In the genomic region with DNA sequence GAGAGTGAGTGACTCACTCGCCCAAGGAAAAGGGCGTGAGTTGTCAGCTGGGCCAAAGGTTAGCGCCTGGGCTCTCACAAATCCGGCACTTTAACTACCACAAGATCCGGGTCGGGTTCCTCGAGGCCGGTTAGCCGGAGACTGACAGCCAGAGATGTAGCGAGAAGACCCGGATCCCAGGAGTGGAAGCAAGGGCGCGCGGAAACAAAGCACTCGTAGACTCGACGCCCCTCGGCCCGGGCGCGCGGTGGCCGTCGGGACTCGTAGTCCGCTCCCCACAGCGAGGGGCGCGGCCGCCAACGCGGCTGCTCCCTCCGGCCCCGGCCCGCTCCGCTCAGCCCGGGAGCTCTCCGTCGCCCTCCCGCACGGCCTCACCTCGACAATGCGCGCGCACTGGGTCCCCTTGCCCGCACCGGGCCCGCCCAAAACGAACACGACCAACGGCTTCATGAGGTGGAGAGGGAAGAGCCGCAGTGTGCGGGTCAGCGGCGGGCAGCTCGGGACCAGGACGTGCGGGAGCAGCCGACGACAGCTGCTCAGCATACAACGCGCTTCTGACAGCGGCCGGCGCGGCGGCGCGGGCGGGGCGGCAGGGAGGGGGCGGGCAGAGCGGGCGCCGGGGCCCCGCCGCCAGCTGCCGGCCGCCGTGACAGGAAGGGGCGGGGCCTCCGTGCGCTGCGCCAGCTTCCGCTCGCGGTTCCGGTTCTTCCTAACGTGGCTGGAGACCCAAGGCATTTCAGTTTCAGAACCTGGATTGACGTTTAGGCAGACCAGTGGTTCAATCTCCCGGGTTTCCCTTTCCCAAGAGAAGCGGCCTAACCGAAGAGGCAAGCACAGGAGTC, we compare ENCODE assay signal across 8 mouse cellular contexts. TPM values are rescaled to one million over a fixed set of nuclear protein-coding genes. Genes with fewer than 3 reads are reported as not detected.
DNase-seq lines count a peak whose midpoint lies in the region; ATAC-seq and TF ChIP-seq lines count a peak whose summit lies in the region.

A gene (minus strand): TSS at position 651 of the 842 bp plus-strand sequence.

- peaks cover 5% of the 10 kb centered on the region; the same call in 1 of the 2 replicates for H3K27me3 ChIP-seq in heart, embryonic 13.5 days (replicated peaks)
- H3K27me3 ChIP-seq in kidney, postnatal 0 days (ENCODE audit: insufficient read depth, low read length), result no peaks in the 10 kb centered on the region
- H3K27me3 ChIP-seq in liver, adult 2 months (ENCODE audit: control insufficient read depth, insufficient read depth, low read length), result no peaks in the 10 kb centered on the region
- no peaks in the 10 kb centered on the region for H3K27me3 ChIP-seq in myocyte (ENCODE audit: control insufficient read depth, insufficient read depth, insufficient read length)

- H3K9me3 ChIP-seq in heart, embryonic 13.5 days, result no peaks in the 10 kb centered on the region
- H3K9me3 ChIP-seq in kidney, postnatal 0 days (replicated peaks; ENCODE audit: low read length), result no peaks in the 10 kb centered on the region

- H3ac ChIP-seq in myocyte (ENCODE audit: control insufficient read depth, insufficient read length), result peak within 1 kb of the TSS; percentile 67

- peak; percentile 83 for ATAC-seq in CD4-positive, CD25-positive, alpha-beta regulatory T cell, adult 4 months
- ATAC-seq in erythroid progenitor cell, adult 5-6 weeks (replicated peaks; ENCODE audit: low FRiP score, poor library complexity, severe bottlenecking), result peak; percentile 87
- peak; percentile 90 for ATAC-seq in heart, embryonic 13.5 days (ENCODE audit: extremely low read depth, insufficient number of reproducible peaks, low FRiP score, low TSS enrichment)
- ATAC-seq in kidney, postnatal 0 days (replicated peaks; ENCODE audit: low FRiP score, low read depth), result peak; percentile 96

- peak within 1 kb of the TSS; percentile 99 for H3K27ac ChIP-seq in brown adipose tissue, adult 24 weeks (replicated peaks; ENCODE audit: low read depth, low read length)
- peak within 1 kb of the TSS; percentile 99 for H3K27ac ChIP-seq in heart, embryonic 13.5 days (replicated peaks)
- peak within 1 kb of the TSS; percentile 99 for H3K27ac ChIP-seq in kidney, postnatal 0 days
- peak within 1 kb of the TSS; percentile 98 for H3K27ac ChIP-seq in liver, adult 2 months (replicated peaks; ENCODE audit: insufficient read depth, low read depth, low read length)

- H3K4me3 ChIP-seq in brown adipose tissue, adult 24 weeks (ENCODE audit: insufficient read depth, low read depth, low read length), result peak within 1 kb of the TSS; percentile 96
- peak within 1 kb of the TSS; percentile 73 for H3K4me3 ChIP-seq in heart, embryonic 13.5 days
- peak within 1 kb of the TSS; percentile 87 for H3K4me3 ChIP-seq in kidney, postnatal 0 days (replicated peaks; ENCODE audit: low read depth, low read length)
- peak within 1 kb of the TSS; percentile 80 for H3K4me3 ChIP-seq in liver, adult 2 months (ENCODE audit: insufficient read depth, low read depth, low read length)
- H3K4me3 ChIP-seq in myocyte, result peak within 1 kb of the TSS; percentile 66

- WGBS in heart, embryonic 13.5 days, result under 1% methylated on average over 82 of the region's 93 CpGs
- under 1% methylated on average over 92 of the region's 93 CpGs for WGBS in kidney, postnatal 0 days
- under 1% methylated on average over 89 of the region's 93 CpGs for WGBS in liver, adult 2 months

- peaks cover 4% of the 10 kb centered on the region; the same call in 1 of the 2 replicates for H3K36me3 ChIP-seq in heart, embryonic 13.5 days
- H3K36me3 ChIP-seq in kidney, postnatal 0 days (ENCODE audit: insufficient read depth, low read length), result no peaks in the 10 kb centered on the region
- H3K36me3 ChIP-seq in liver, adult 2 months (ENCODE audit: control insufficient read depth, insufficient read depth, low read length), result peaks cover 2% of the 10 kb centered on the region; the same call in 1 of the 2 replicates
- H3K36me3 ChIP-seq in myocyte (ENCODE audit: control insufficient read depth, insufficient read depth), result no peaks in the 10 kb centered on the region

- 0 out of 2 replicates have a peak, but pooled peaks have one; percentile 40 for TF ChIP-seq POLR2A in liver, adult 2 months (IDR thresholded peaks at IDR 0.05; ENCODE audit: extremely low read depth, insufficient read depth, low read length)
- peak; percentile 70 for TF ChIP-seq POLR2A in myocyte (IDR thresholded peaks at IDR 0.05; ENCODE audit: insufficient read length, low read depth)

- peak within 1 kb of the TSS; percentile 87 for H3K4me2 ChIP-seq in heart, embryonic 13.5 days
- peak within 1 kb of the TSS; percentile 71 for H3K4me2 ChIP-seq in kidney, postnatal 0 days (ENCODE audit: low read length)
- peak within 1 kb of the TSS; percentile 94 for H3K4me2 ChIP-seq in myocyte (ENCODE audit: low read depth)

- H3K79me2 ChIP-seq in liver, adult 2 months (ENCODE audit: control insufficient read depth, insufficient read depth, low read length), result peaks cover 7% of the 10 kb centered on the region; the same call in 1 of the 2 replicates
- peaks cover 46% of the 10 kb centered on the region for H3K79me2 ChIP-seq in myocyte (ENCODE audit: control insufficient read depth, insufficient read depth)

- peak within 1 kb of the TSS; percentile 95 for H3K9ac ChIP-seq in heart, embryonic 13.5 days
- H3K9ac ChIP-seq in kidney, postnatal 0 days (ENCODE audit: low read depth, low read length), result peak within 1 kb of the TSS; percentile 94
- H3K9ac ChIP-seq in liver, adult 2 months (ENCODE audit: low read depth, low read length), result peak within 1 kb of the TSS; percentile 92

- H3K4me1 ChIP-seq in brown adipose tissue, adult 24 weeks (ENCODE audit: control insufficient read depth, insufficient read depth, insufficient read length, low read length), result peaks cover 3% of the 10 kb centered on the region
- peaks cover 24% of the 10 kb centered on the region for H3K4me1 ChIP-seq in heart, embryonic 13.5 days
- H3K4me1 ChIP-seq in kidney, postnatal 0 days (replicated peaks; ENCODE audit: insufficient read depth, low read length), result peaks cover 3% of the 10 kb centered on the region; the same call in 1 of the 2 replicates
- H3K4me1 ChIP-seq in liver, adult 2 months (ENCODE audit: control insufficient read depth, insufficient read depth, low read length), result peaks cover 11% of the 10 kb centered on the region

- peak; percentile 93 for DNase-seq in kidney, postnatal 0 days (ENCODE audit: low spot score)
- peak; percentile 73 for DNase-seq in liver, adult 2 months (ENCODE audit: extremely low read depth, low read depth, low spot score)
- DNase-seq in spleen, postnatal 4 days (ENCODE audit: low spot score in 2 of 2), result peak; percentile 86 to 93

- TF ChIP-seq CTCF in kidney, postnatal 0 days (IDR thresholded peaks at IDR 0.05; ENCODE audit: low read depth), result no peak
- TF ChIP-seq CTCF in liver, adult 2 months (IDR thresholded peaks at IDR 0.05; ENCODE audit: low read depth, low read length), result no peak

TF ChIP-seq in myocyte, 11 proteins besides CTCF, POLR2A, EP300 and RAD21:
- TF ChIP-seq E2F4 (IDR thresholded peaks at IDR 0.05; ENCODE audit: insufficient read depth), result no peak
- peak in 2 of 3 experiments; percentile 88 to 91 for TF ChIP-seq MYOG (IDR thresholded peaks at IDR 0.05; ENCODE audit: control insufficient read depth in 1 of 3, insufficient read depth in 1 of 3, insufficient read length in 2 of 3, low read depth in 2 of 3)
- TF ChIP-seq SRF (IDR thresholded peaks at IDR 0.05; ENCODE audit: control insufficient read depth, insufficient read length, low read depth), result peak; percentile 45
- TF ChIP-seq POLR2AphosphoS2 (IDR thresholded peaks at IDR 0.05; ENCODE audit: insufficient read length, low read depth), result peak; percentile 71
- TF ChIP-seq MAX (IDR thresholded peaks at IDR 0.05; ENCODE audit: low read depth), result no peak
- TF ChIP-seq USF1 (IDR thresholded peaks at IDR 0.05; ENCODE audit: low read depth), result no peak
- TF ChIP-seq MYOD1 (IDR thresholded peaks at IDR 0.05; ENCODE audit: control insufficient read depth in 1 of 3, insufficient read length in 2 of 3, low read depth in 2 of 3), result peak in 2 of 3 experiments; percentile 80 to 81
- no peak for TF ChIP-seq TCF12 (IDR thresholded peaks at IDR 0.05; ENCODE audit: insufficient read depth, poor library complexity, severe bottlenecking)
- TF ChIP-seq REST (IDR thresholded peaks at IDR 0.05; ENCODE audit: insufficient read depth, insufficient read length), result no peak
- TF ChIP-seq CEBPB (IDR thresholded peaks at IDR 0.05; ENCODE audit: insufficient read depth, poor library complexity, severe bottlenecking), result no peak
- TF ChIP-seq TCF3 (IDR thresholded peaks at IDR 0.05; ENCODE audit: insufficient read length, low read depth), result peak; percentile 28
TF ChIP-seq in myocyte: peak in this region for 5.

RNA-seq across cellular contexts. Expression of the gene that starts here (rescaled TPM):
- polyA plus RNA-seq in CD4-positive, CD25-positive, alpha-beta regulatory T cell, adult 4 months (2017; shearing (Covaris generic)), result 10 to 100 TPM; 43.9 to 64.6 TPM
- 137 and 158 TPM in 2 replicates for polyA plus RNA-seq in brown adipose tissue, adult 24 weeks (2012; ENCODE audit: insufficient read depth, insufficient read length, missing spikeins)
- total RNA-seq in erythroid progenitor cell, adult 5-6 weeks (2015; ENCODE audit: low replicate concordance), result 21.3 and 43.2 TPM in 2 replicates
- total RNA-seq in erythroid progenitor cell, adult 5-6 weeks (2017; ENCODE audit: low replicate concordance), result 28.8 and 51.5 TPM in 2 replicates
- polyA plus RNA-seq in heart, embryonic 13.5 days (2015; fragmentation: Nextera tagmentation; extraction: Ambion mirVana), result 57.4 TPM in 2 replicates
- 132 and 139 TPM in 2 replicates for polyA plus RNA-seq in kidney, postnatal 0 days (2015; fragmentation: Nextera tagmentation; extraction: Ambion mirVana)
- 41.8 and 56.3 TPM in 2 replicates for total RNA-seq in liver, adult 2 months (2014; rRNA removed)
- 16.1 and 17.2 TPM in 2 replicates for polyA plus RNA-seq in liver, adult 2 months (2012; rRNA removed)
- 18.3 TPM for polyA plus RNA-seq in myocyte (2012; fragmentation: generic; extraction: Trizol)

Comparison
In these comparisons a context has a peak if more than half of its experiments do, and no peak if none do; other contexts are left out.
1. Peak in every context shown above with its lines: DNase-seq, ATAC-seq, H3K4me3 ChIP-seq and H3K27ac ChIP-seq.